Mouse (Mus musculus) heart, embryonic 16.5 days (tissue): ENCODE results near the gene Spata5. TPM values are rescaled to one million over a fixed set of nuclear protein-coding genes. Genes with fewer than 3 reads are reported as not detected.

ENCODE experiments used
- ATAC-seq: fragments of 200-750 bp; cut with Nextera tagmentation; replicated peaks from 2 replicates; pipeline ENCODE4 v1.8.0; 2017; ENCODE audit warnings: moderate number of reproducible peaks; ENCODE audit not compliant: insufficient read depth, low FRiP score; ENCODE audit errors: extremely low read depth
- H3K27ac ChIP-seq: fragments of 300-500 bp; sonication (generic); 2 replicates; pipeline ENCODE4 v1.5.1; 2014; ENCODE audit warnings: mild to moderate bottlenecking, low read length, control low read depth, moderate library complexity
- H3K27me3 ChIP-seq: fragments of 300-500 bp; sonication (generic); 2 replicates; pipeline ENCODE4 v1.6.1; 2014; ENCODE audit warnings: low read length, mixed read lengths; ENCODE audit not compliant: control insufficient read depth, insufficient read depth
- H3K36me3 ChIP-seq: fragments of 300-500 bp; sonication (generic); 2 replicates; pipeline ENCODE4 v1.6.1; 2014; ENCODE audit not compliant: control insufficient read depth, insufficient read depth
- H3K4me1 ChIP-seq: fragments of 300-500 bp; sonication (generic); 2 replicates; pipeline ENCODE4 v1.6.1; 2014; ENCODE audit warnings: low read length, mixed read lengths; ENCODE audit not compliant: control insufficient read depth, insufficient read depth
- H3K4me2 ChIP-seq: fragments of 300-500 bp; sonication (generic); 2 replicates; pipeline ENCODE4 v1.6.1; 2014; ENCODE audit warnings: low read depth, mild to moderate bottlenecking, control low read depth, low read length
- H3K4me3 ChIP-seq: fragments of 300-500 bp; sonication (generic); 2 replicates; pipeline ENCODE4 v1.5.1; 2014; ENCODE audit warnings: mild to moderate bottlenecking, control low read depth, low read length
- H3K9ac ChIP-seq: fragments of 300-500 bp; sonication (generic); 2 replicates; pipeline ENCODE4 v1.6.1; 2014; ENCODE audit warnings: low read length, control low read depth
- H3K9me3 ChIP-seq: fragments of 300-500 bp; sonication (generic); replicated peaks from 2 replicates; pipeline ENCODE4 v1.6.1; 2016; ENCODE audit warnings: low read length; ENCODE audit not compliant: control insufficient read depth
- WGBS: fragments of 180-500 bp; shearing (Covaris S2); extraction: QIAGEN DNeasy Blood & Tissue Kit; methylation state at CpG from one replicate; pipeline ENCODE4 v1.1.7; 2014; 5-methylcytosine and 5-hydroxymethylcytosine counted together
- polyA plus RNA-seq: library from polyadenylated mRNA; unstranded; fragments of >200 nt; fragmentation: Nextera tagmentation; extraction: Ambion mirVana; gene quantifications from 2 replicates; pipeline ENCODE4 v1.2.1, GENCODE M21; 2015

Spata5 gene
- polyA plus RNA-seq, 1 experiment from 2014 or later = 20.8 TPM

- no peak overlapping the region for H3K4me2 ChIP-seq
- no peak overlapping the region for H3K4me3 ChIP-seq
- H3K36me3 ChIP-seq = no peaks in the 10 kb centered on the region
- ATAC-seq = no peak
- no peak overlapping the region for H3K9ac ChIP-seq
- 83% methylated on average over 31 of the region's 31 CpGs for WGBS
- H3K4me1 ChIP-seq = no peaks in the 10 kb centered on the region
- H3K9me3 ChIP-seq = no peaks in the 10 kb centered on the region
- H3K27me3 ChIP-seq = no peaks in the 10 kb centered on the region
- H3K27ac ChIP-seq = no peak overlapping the region
These were observed 61.6 kb downstream of the Spata5 start for GRCm38 (mm10) chr3:37481295-37481694.

DNA sequence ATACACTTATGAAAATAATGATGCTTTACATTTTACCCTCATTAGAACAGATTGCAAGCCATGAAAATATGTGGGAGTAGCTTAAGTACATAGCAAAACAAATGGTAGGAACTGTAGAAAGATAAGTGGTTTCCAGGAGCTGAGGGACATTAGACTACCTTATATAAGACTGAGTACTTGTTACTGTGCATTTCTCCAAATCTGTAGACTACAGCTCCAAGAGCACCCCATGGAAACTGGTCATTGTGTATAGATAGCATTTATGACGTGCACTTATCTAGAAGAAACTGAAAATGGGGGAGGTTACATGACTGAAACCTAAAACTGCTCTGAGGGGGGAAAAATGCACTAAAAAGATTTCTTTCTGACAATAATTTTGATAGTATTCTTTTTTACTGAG lies 63.0 kb downstream of the Spata5 start:
- H3K27me3 ChIP-seq = no peaks in the 10 kb centered on the region
- H3K9me3 ChIP-seq = no peaks in the 10 kb centered on the region
- no peak overlapping the region for H3K27ac ChIP-seq
- no peaks in the 10 kb centered on the region for H3K36me3 ChIP-seq
- no peak overlapping the region for H3K9ac ChIP-seq
- ATAC-seq = no peak
- no peak overlapping the region for H3K4me3 ChIP-seq
- H3K4me1 ChIP-seq = no peaks in the 10 kb centered on the region
- WGBS = 61% methylated on average over 1 of the region's 1 CpGs
- H3K4me2 ChIP-seq = no peak overlapping the region

GRCm38 (mm10) chr3:37483709-37484265 lies 64.1 kb downstream of the Spata5 start:
- Histone ChIP-seq H3K9me3 (no peaks in the 10 kb centered on the region), H3K4me3 (no peak overlapping the region), H3K9ac (no peak overlapping the region), H3K4me2 (no peak overlapping the region), H3K27ac (no peak overlapping the region), H3K36me3 (no peaks in the 10 kb centered on the region), H3K4me1 (no peaks in the 10 kb centered on the region), H3K27me3 (no peaks in the 10 kb centered on the region)
- no peak for ATAC-seq
- 78% methylated on average over 4 of the region's 4 CpGs for WGBS

DNA sequence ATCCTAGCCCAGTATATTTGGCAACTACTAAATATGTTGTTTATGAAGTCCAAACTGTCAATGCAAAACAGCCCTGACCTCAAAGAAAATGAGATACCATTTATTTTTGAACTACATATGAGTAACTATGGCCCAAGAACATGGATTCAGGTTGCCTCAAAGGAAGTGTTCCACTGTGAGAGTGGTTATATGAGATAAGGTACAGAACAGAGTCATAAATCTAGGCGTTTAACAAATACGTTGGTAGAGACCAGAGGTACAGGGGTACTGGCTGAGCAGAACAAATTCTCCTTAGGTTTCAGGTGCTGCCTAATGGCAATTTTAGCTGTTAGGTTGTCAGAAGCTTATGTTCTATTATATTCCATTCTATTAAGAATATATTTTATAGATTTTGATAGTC lies 67.9 kb downstream of the Spata5 start:
- Histone ChIP-seq H3K4me3 (no peak overlapping the region), H3K27me3 (no peaks in the 10 kb centered on the region), H3K36me3 (no peaks in the 10 kb centered on the region), H3K27ac (no peak overlapping the region), H3K4me1 (no peaks in the 10 kb centered on the region), H3K4me2 (no peak overlapping the region), H3K9me3 (no peaks in the 10 kb centered on the region), H3K9ac (no peak overlapping the region)
- ATAC-seq = no peak
- WGBS = 69% methylated on average over 2 of the region's 2 CpGs

- no peak overlapping the region for H3K4me3 ChIP-seq
- H3K4me2 ChIP-seq = no peak overlapping the region
- no peaks in the 10 kb centered on the region for H3K27me3 ChIP-seq
- H3K9ac ChIP-seq = no peak overlapping the region
- H3K9me3 ChIP-seq = no peaks in the 10 kb centered on the region
- no peak for ATAC-seq
- no peaks in the 10 kb centered on the region for H3K36me3 ChIP-seq
- H3K4me1 ChIP-seq = no peaks in the 10 kb centered on the region
- H3K27ac ChIP-seq = no peak overlapping the region
These were observed 68.5 kb downstream of the Spata5 start for GRCm38 (mm10) chr3:37488173-37488572.

- no peak overlapping the region for H3K9ac ChIP-seq
- no peak overlapping the region for H3K4me2 ChIP-seq
- H3K27ac ChIP-seq = no peak overlapping the region
- no peak for ATAC-seq
- H3K36me3 ChIP-seq = no peaks in the 10 kb centered on the region
- 84% methylated on average over 3 of the region's 3 CpGs for WGBS
- no peaks in the 10 kb centered on the region for H3K27me3 ChIP-seq
- no peaks in the 10 kb centered on the region for H3K9me3 ChIP-seq
- H3K4me3 ChIP-seq = no peak overlapping the region
- no peaks in the 10 kb centered on the region for H3K4me1 ChIP-seq
These were observed 70.3 kb downstream of the Spata5 start for GRCm38 (mm10) chr3:37490025-37490424.

DNA sequence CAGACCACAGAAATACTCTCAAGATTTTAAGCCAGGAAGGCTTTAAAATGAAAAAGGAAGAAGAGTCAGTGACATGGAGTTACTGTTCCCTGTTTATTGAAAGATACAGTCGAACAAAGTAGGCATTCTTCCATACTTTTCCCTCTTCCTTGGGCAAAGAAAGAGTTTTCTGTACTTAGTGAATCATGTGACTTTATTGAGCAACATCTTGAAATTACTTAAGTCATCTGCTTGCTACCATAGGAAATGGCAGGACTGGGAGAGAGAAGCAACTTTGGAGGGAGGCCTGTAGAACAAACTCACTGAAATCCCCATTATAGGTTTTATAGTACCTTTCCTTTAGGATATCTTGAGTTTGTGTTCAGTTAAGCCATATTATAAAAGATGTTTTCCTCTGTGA lies 81.2 kb downstream of the Spata5 start:
- Histone ChIP-seq H3K9me3 (no peaks in the 10 kb centered on the region), H3K27ac (no peak overlapping the region), H3K4me1 (no peaks in the 10 kb centered on the region), H3K9ac (no peak overlapping the region), H3K27me3 (no peaks in the 10 kb centered on the region), H3K4me3 (no peak overlapping the region), H3K4me2 (no peak overlapping the region), H3K36me3 (no peaks in the 10 kb centered on the region)
- no peak for ATAC-seq
- WGBS = 71% methylated on average over 1 of the region's 1 CpGs

DNA sequence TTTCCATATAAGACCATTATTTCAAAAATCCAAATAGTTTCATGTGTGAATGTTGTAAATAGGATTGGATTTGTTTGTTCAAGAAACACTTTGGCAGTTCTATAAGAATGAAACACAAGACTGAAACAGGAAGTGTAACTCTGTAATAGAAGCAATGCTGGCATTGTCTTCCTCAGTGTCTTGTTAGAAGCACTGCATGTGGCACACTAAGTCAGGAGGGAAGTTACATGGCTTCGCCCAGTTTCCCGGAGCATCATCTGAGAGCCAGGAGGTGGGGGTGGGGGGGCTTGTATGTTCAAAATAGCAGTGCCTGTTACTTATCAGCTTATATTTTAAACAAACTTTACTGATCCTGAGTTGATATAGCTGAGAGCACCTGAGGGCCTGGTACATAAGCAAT lies 82.9 kb downstream of the Spata5 start:
- WGBS = 70% methylated on average over 2 of the region's 2 CpGs
- Histone ChIP-seq H3K4me3 (no peak overlapping the region), H3K9ac (no peak overlapping the region), H3K4me1 (no peaks in the 10 kb centered on the region), H3K36me3 (no peaks in the 10 kb centered on the region), H3K9me3 (no peaks in the 10 kb centered on the region), H3K27me3 (no peaks in the 10 kb centered on the region), H3K4me2 (no peak overlapping the region), H3K27ac (no peak overlapping the region)
- no peak for ATAC-seq

DNA sequence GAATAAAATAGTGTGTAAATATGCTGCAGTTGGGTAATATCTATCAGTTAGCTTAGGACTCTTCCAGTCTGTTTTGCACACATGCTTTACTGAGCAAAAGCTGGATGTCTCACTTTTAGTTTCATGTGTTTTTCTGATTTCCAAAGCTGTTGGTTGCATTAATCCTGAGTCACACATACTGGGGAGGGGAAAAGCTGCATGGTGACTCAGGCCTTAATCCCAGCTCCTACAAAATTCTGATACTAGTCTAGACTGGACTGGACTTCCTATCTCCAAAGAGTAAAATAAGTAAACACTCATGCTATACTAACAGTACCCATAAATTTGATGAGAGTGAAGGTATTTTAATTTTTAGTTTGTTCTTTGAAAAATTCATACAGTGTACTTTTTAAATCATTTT lies 84.2 kb downstream of the Spata5 start:
- Histone ChIP-seq H3K4me1 (no peaks in the 10 kb centered on the region), H3K27ac (no peak overlapping the region), H3K4me2 (no peak overlapping the region), H3K36me3 (no peaks in the 10 kb centered on the region), H3K9me3 (no peaks in the 10 kb centered on the region), H3K4me3 (no peak overlapping the region), H3K27me3 (no peaks in the 10 kb centered on the region), H3K9ac (no peak overlapping the region)
- no peak for ATAC-seq
